Mouse (Mus musculus) heart, postnatal 0 days (tissue): ENCODE results near the gene Tubb1.

Source experiments
- CTCF ChIP-seq: IDR thresholded peaks from 2 replicates; pipeline ENCODE4 v1.5.1; 2016; ENCODE audit warnings: antibody characterized with exemption, control low read depth, low read depth
- EP300 ChIP-seq: IDR thresholded peaks from 2 replicates; pipeline ENCODE4 v1.6.1; 2016; ENCODE audit warnings: antibody characterized with exemption, low read depth

- TF ChIP-seq CTCF, result no peak
- TF ChIP-seq EP300, result no peak
Observed at GRCm38 (mm10) chr2:174438181-174438580, 12.3 kb upstream of the Tubb1 start.
